Mouse (Mus musculus) limb, embryonic 11.5 days (tissue): ENCODE measurements around the gene Acsbg1. TPM values are rescaled to one million over a fixed set of nuclear protein-coding genes. Genes with fewer than 3 reads are reported as not detected.
"Not testable (repeated sequence)": the region's sequence is repeated elsewhere in the genome, so short reads cannot be mapped to it uniquely, and the experiment has no call there.

Source experiments
- ATAC-seq: fragments of 200-750 bp; cut with Nextera tagmentation; 2 replicates; pipeline ENCODE4 v1.8.0; 2017; ENCODE audit warnings: low read depth; ENCODE audit not compliant: insufficient number of reproducible peaks, low FRiP score, low TSS enrichment
- DNase-seq: peaks from one replicate; pipeline ENCODE4 v3.0.0-alpha.2; 2015; ENCODE audit warnings: low spot score
- H3K27ac ChIP-seq: fragments of 300-500 bp; sonication (generic); replicated peaks from 2 replicates; pipeline ENCODE4 v1.5.1; 2014; ENCODE audit warnings: low read depth, mild to moderate bottlenecking, low read length
- H3K27me3 ChIP-seq: fragments of 300-500 bp; sonication (generic); 2 replicates; pipeline ENCODE4 v1.6.1; 2014; ENCODE audit warnings: mild to moderate bottlenecking, low read length, mixed read lengths; ENCODE audit not compliant: control insufficient read depth, insufficient read depth
- H3K36me3 ChIP-seq: fragments of 300-500 bp; sonication (generic); 2 replicates; pipeline ENCODE4 v1.6.1; 2014; ENCODE audit warnings: mild to moderate bottlenecking, low read length, moderate library complexity, mixed read lengths; ENCODE audit not compliant: control insufficient read depth, insufficient read depth
- H3K4me1 ChIP-seq: fragments of 300-500 bp; sonication (generic); 2 replicates; pipeline ENCODE4 v1.6.1; 2014; ENCODE audit warnings: low read length, mixed read lengths; ENCODE audit not compliant: control insufficient read depth, insufficient read depth
- H3K4me2 ChIP-seq: fragments of 300-500 bp; sonication (generic); 2 replicates; pipeline ENCODE4 v1.6.1; 2014; ENCODE audit warnings: low read depth, mild to moderate bottlenecking, moderate library complexity; ENCODE audit not compliant: severe bottlenecking
- H3K4me3 ChIP-seq: fragments of 300-500 bp; sonication (generic); 2 replicates; pipeline ENCODE4 v1.5.1; 2014; ENCODE audit warnings: low read depth, low read length
- H3K9ac ChIP-seq: fragments of 300-500 bp; sonication (generic); 2 replicates; pipeline ENCODE4 v1.6.1; 2014; ENCODE audit warnings: mild to moderate bottlenecking, low read length
- H3K9me3 ChIP-seq: fragments of 300-500 bp; sonication (generic); 2 replicates; pipeline ENCODE4 v1.6.1; 2016; ENCODE audit warnings: low read length; ENCODE audit not compliant: control insufficient read depth
- WGBS: fragments of 180-500 bp; shearing (Covaris S2); extraction: QIAGEN DNeasy Blood & Tissue Kit; methylation state at CpG from one replicate; pipeline ENCODE4 v1.1.7; 2014; 5-methylcytosine and 5-hydroxymethylcytosine counted together
- polyA plus RNA-seq: library from polyadenylated mRNA; unstranded; fragments of >200 nt; fragmentation: Nextera tagmentation; extraction: Ambion mirVana; gene quantifications from 2 replicates; pipeline ENCODE4 v1.2.1, GENCODE M21; 2014

The Acsbg1 gene
- polyA plus RNA-seq, 1 experiment from 2014 or later, result 0.32 TPM

- WGBS, result under 1% methylated on average over 92 of the region's 92 CpGs
- Histone ChIP-seq H3K4me1 (no peaks in the 10 kb centered on the region; the same call in 1 of the 2 replicates), H3K36me3 (no peaks in the 10 kb centered on the region), H3K27ac (no peak overlapping the region), H3K4me3 (peak overlapping the region; percentile 58), H3K27me3 (peaks cover 21% of the 10 kb centered on the region), H3K4me2 (peak overlapping the region; percentile 83), H3K9me3 (no peaks in the 10 kb centered on the region), H3K9ac (peak overlapping the region; percentile 73)
- peak; percentile 61; the same call in 1 of the 2 replicates for ATAC-seq
- DNase-seq, result peak; percentile 71
Measured at GRCm38 (mm10) chr9:54699345-54700173, 37.9 kb upstream of the Acsbg1 start.

- H3K4me1 ChIP-seq, result no peaks in the 10 kb centered on the region; the same call in 1 of the 2 replicates
- DNase-seq, result no peak
- peak overlapping the region; percentile 58 for H3K4me3 ChIP-seq
- H3K27ac ChIP-seq, result no peak overlapping the region
- peak overlapping the region; percentile 73 for H3K9ac ChIP-seq
- ATAC-seq, result 0 out of 2 replicates have a peak, but pooled peaks have one; percentile 40
- 12% methylated on average over 27 of the region's 27 CpGs for WGBS
- H3K4me2 ChIP-seq, result peak overlapping the region; percentile 83
- peaks cover 21% of the 10 kb centered on the region for H3K27me3 ChIP-seq
- no peaks in the 10 kb centered on the region for H3K36me3 ChIP-seq
- H3K9me3 ChIP-seq, result no peaks in the 10 kb centered on the region
Measured at GRCm38 (mm10) chr9:54699087-54699344, 37.3 kb upstream of the Acsbg1 start.

DNA sequence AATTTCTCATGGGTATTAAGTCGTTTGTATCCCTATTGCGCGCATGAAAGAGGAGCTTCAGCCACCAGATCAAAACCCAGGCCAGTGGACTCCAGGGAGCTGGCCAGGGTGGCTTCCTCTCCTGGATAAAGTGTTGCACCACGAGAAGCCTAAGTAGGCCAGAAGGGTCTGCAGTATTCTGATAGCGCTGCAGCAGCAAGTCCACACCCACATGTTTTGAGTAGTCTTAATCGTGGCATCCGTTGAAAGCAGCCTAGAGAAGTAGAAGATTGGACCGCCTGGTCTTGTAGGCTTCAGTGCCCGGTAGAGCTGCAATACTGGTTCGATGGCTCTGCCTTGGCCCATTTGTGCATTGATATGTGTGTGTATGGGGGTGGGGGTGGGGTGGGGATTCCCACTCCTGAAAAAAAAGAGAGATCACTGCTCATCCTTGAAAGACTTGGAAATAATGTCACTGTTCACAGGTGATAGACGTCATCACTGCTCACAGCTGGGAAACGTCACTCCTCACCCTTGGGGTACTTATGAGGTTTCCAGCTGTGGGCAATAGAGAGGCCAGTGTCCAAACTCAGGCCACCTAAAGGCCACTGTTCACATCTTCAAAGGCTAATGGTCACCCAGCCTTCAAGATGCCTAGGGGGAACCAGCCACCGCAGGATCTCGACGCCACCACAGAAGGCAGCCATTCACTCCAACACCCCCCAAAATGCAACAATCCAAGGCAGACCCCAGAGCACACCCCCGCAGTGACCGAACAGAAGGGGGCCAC is 36.8 kb upstream of the Acsbg1 start, which contains the start of gene Dnaja4:
Gene Dnaja4, plus strand, starts transcription at position 556 of the 769 bp plus-strand sequence.
- Histone ChIP-seq H3K4me2 (peak within 1 kb of the TSS; percentile 83), H3K4me1 (no peaks in the 10 kb centered on the region; the same call in 1 of the 2 replicates), H3K9ac (peak within 1 kb of the TSS; percentile 73), H3K4me3 (peak within 1 kb of the TSS; percentile 58), H3K27me3 (peaks cover 21% of the 10 kb centered on the region), H3K27ac (no peak within 1 kb of the TSS), H3K36me3 (no peaks in the 10 kb centered on the region), H3K9me3 (no peaks in the 10 kb centered on the region)
- ATAC-seq (peak; percentile 55; the same call in 1 of the 2 replicates), DNase-seq (peak; percentile 26)
- 63% methylated on average over 17 of the region's 17 CpGs for WGBS

DNA sequence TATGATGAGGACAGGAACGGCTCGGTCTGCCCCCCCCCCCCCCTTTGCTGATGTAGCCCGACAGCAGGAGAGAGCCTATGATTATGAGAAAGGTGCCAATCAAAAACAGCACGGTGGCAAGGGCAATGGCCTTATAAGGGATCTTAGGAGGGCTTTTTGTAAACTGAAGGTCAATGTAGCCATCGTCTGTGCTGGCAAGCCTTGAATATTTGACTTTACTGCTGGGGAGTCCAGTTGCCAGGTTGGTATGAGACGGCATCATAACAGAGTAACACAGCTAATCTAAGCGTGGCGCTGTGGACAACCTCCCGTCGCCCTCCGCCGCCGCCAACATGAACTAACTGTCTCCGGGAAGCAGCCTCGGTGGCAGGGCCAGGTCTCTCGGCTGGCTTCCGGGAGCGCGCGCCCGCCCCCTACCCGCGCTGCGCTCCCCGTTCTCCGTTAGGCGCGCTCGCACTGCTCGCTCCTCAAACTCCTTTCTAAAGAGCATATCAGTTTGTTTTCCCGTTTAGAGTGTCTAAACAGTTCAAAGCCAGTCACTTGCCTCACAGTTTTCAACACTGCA is 29.7 kb upstream of the Acsbg1 start:
- peak overlapping the region; percentile 51 for H3K4me2 ChIP-seq
- not testable (repeated sequence) for H3K36me3 ChIP-seq, H3K9me3 ChIP-seq, H3K4me1 ChIP-seq, H3K27ac ChIP-seq, ATAC-seq, H3K27me3 ChIP-seq
- H3K4me3 ChIP-seq, result peak overlapping the region; percentile 19
- WGBS, result 3% methylated on average over 30 of the region's 31 CpGs
- H3K9ac ChIP-seq, result peak overlapping the region; percentile 27; the same call in 1 of the 2 replicates
- peak; percentile 52 for DNase-seq

- DNase-seq, H3K4me1 ChIP-seq, H3K4me2 ChIP-seq, H3K4me3 ChIP-seq, H3K36me3 ChIP-seq, H3K27ac ChIP-seq, ATAC-seq, H3K9ac ChIP-seq, H3K9me3 ChIP-seq, H3K27me3 ChIP-seq: not testable (repeated sequence)
- 71% methylated on average over 2 of the region's 2 CpGs for WGBS
Measured at GRCm38 (mm10) chr9:54690697-54691096, 29.0 kb upstream of the Acsbg1 start.

- Histone ChIP-seq H3K4me1 (no peaks in the 10 kb centered on the region), H3K4me2 (no peak overlapping the region), H3K27ac (no peak overlapping the region), H3K36me3 (no peaks in the 10 kb centered on the region), H3K9me3 (no peaks in the 10 kb centered on the region), H3K27me3 (no peaks in the 10 kb centered on the region), H3K9ac (no peak overlapping the region), H3K4me3 (no peak overlapping the region)
- no peak for DNase-seq
- ATAC-seq, result no peak
- 79% methylated on average over 8 of the region's 8 CpGs for whole genome bisulfite sequencing
Measured at GRCm38 (mm10) chr9:54689446-54689845, 27.8 kb upstream of the Acsbg1 start.

DNA sequence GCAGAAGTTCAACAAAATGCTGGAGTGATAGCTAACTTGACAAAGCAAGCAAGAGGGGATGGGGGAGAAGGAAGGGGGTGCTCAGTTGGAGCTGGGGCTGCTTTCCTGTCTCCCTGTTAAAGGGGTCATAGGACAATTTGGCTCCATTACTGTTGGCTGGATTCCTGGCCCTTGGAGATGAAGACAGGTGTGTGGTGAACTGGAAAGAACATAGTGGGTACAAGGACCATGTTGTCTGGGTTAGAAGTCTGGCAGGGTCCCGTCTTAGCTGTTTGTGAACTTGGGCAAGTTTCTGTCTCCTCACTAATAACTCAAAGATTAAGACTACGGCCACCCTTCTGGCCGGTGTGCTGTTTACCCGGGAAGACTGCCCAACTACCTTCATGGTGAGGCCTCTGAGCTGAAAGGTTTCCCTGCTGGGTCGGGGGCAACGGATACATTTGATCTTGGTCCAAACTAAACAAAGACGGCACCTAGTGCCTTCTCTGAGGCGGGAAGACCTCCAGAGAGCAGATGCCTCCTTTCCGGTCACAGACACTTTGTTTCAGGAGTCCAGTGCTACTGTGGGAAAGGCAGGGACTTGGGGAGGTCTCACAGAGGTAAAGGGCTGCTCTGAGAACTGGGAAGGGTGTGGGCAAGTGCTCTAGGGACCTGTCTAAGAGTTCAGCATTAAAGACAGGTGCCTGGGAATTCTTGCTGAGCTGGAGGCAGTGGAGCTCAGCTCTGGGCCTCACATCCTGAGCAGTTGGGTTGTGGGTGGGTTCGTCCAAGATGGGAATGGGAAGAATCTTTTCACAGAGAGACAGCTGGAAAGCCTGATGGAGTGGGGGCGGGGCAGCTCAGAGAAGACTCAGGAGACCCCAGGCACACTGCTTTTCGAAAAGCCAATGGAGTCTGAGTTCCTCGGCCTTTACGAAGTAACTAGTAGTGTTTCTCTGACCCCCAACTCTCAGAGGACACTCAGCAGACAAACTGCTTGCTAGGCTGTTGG is 25.9 kb upstream of the Acsbg1 start:
- Histone ChIP-seq H3K27ac (no peak overlapping the region), H3K36me3 (no peaks in the 10 kb centered on the region), H3K4me1 (no peaks in the 10 kb centered on the region), H3K4me2 (no peak overlapping the region), H3K27me3 (no peaks in the 10 kb centered on the region), H3K9me3 (no peaks in the 10 kb centered on the region), H3K9ac (no peak overlapping the region), H3K4me3 (no peak overlapping the region)
- ATAC-seq (no peak), DNase-seq (no peak)
- WGBS, result 75% methylated on average over 14 of the region's 14 CpGs
